Mouse (Mus musculus) bone marrow, adult 2 months (tissue): ENCODE data around the gene Plekhg3. TPM values are rescaled to one million over a fixed set of nuclear protein-coding genes. Genes with fewer than 3 reads are reported as not detected.

ENCODE experiments used
- H3K27ac ChIP-seq: fragments of 200-500 bp; 2 replicates; pipeline ENCODE4 v1.5.1; 2012; ENCODE audit warnings: low read depth, mild to moderate bottlenecking, control low read depth, inconsistent platforms, low read length; ENCODE audit not compliant: control insufficient read depth, poor library complexity, insufficient read depth
- H3K4me1 ChIP-seq: fragments of 200-500 bp; 2 replicates; pipeline ENCODE4 v1.6.1; 2011; ENCODE audit warnings: low read length; ENCODE audit not compliant: control insufficient read depth, insufficient read depth
- H3K4me3 ChIP-seq: fragments of 200-500 bp; replicated peaks from 2 replicates; pipeline ENCODE3; 2011; ENCODE audit warnings: mild to moderate bottlenecking, low read depth, low read length, control low read depth; ENCODE audit not compliant: control insufficient read depth
- CTCF ChIP-seq: fragments of 200-500 bp; IDR thresholded peaks from 2 replicates; pipeline ENCODE4 v1.5.1; 2011; ENCODE audit warnings: low read length, control low read depth; ENCODE audit not compliant: control insufficient read depth, insufficient read depth
- POLR2A ChIP-seq: fragments of 200-500 bp; IDR thresholded peaks from 2 replicates; pipeline ENCODE4 v1.6.1; 2011; ENCODE audit warnings: low read depth, mild to moderate bottlenecking, control low read depth, low read length, borderline replicate concordance; ENCODE audit not compliant: control insufficient read depth
- WGBS: fragments of 180-500 bp; shearing (Covaris S2); methylation state at CpG from one replicate; pipeline ENCODE4 v1.1.7; 2018; 5-methylcytosine and 5-hydroxymethylcytosine counted together
- polyA plus RNA-seq: library from polyadenylated mRNA; stranded (reverse); fragments of >200 nt; gene quantifications from 2 replicates; pipeline ENCODE4 v1.2.4, GENCODE M21; 2011; ENCODE audit warnings: low replicate concordance; ENCODE audit not compliant: missing spikeins, insufficient read depth, insufficient read length

Gene Plekhg3
- polyA plus RNA-seq, 1 experiment, result 24.0 TPM

DNA sequence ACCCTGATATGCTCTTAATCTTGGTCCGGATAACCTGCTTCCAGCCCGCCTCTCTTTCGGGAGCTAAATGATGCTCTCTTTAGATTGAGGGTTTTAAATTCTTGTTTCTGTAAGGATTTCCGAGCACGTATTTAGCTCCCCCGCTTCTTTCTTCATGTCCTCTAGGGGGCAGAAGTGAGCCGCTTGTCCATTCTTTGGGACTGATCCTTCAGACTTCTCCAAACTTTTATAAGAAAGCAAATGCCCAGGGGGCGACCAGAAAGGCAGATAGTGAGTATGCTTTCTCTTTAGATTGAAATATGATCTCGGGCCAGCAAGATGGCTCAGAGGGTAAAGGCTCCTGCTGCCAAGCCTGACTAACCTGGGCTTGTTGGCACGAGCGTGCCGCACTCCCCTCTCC is 34.4 kb upstream of the Plekhg3 start:
- 25% methylated on average over 12 of the region's 12 CpGs for WGBS
- Histone ChIP-seq H3K4me1 (no peaks in the 10 kb centered on the region; the same call in 1 of the 2 replicates), H3K4me3 (no peak overlapping the region), H3K27ac (no peak overlapping the region)
- TF ChIP-seq CTCF (peak; percentile 36), POLR2A (no peak)

DNA sequence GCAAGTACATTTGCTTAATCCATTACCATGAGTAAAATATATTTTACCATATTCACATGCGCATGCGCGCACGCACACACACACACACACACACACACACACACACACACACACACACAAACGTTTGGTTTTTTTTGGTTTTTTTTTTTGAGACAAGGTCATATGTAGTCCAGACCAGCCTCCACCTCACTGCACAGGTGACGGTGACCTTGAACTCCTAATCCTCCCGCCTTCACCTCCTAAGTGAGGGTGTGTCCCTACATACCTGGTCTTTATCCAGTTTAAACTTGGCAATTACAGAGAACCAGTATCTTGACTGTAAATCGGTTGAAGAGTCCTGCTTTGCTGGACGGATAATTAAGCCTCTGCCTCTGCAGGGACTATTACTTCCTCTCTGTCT is 31.4 kb upstream of the Plekhg3 start:
- Histone ChIP-seq H3K27ac (no peak overlapping the region), H3K4me1 (no peaks in the 10 kb centered on the region; the same call in 1 of the 2 replicates), H3K4me3 (no peak overlapping the region)
- no peak for TF ChIP-seq CTCF
- TF ChIP-seq POLR2A, result no peak
- WGBS, result 64% methylated on average over 9 of the region's 9 CpGs

DNA sequence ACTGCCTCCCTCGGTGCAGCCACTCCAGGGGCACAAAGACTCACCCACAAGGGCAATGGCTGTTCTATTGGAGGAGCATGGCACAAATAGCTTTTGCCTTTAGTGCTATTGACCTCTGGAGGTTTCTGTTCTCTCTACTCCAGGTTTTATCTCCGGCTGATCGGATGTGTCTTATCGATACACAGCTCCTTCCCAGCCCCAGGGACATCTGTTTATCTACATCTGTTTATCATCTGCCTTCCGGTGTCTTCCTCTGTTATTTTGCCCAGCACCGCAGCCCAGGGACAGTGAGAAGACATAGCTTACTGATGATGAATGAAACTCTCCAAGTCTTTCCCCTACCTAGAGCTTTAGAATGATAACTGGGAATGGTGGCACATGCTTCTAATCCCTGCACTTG is 30.6 kb upstream of the Plekhg3 start:
- Histone ChIP-seq H3K4me3 (no peak overlapping the region), H3K27ac (no peak overlapping the region), H3K4me1 (no peaks in the 10 kb centered on the region; the same call in 1 of the 2 replicates)
- 69% methylated on average over 6 of the region's 6 CpGs for WGBS
- TF ChIP-seq CTCF (no peak), POLR2A (no peak)

DNA sequence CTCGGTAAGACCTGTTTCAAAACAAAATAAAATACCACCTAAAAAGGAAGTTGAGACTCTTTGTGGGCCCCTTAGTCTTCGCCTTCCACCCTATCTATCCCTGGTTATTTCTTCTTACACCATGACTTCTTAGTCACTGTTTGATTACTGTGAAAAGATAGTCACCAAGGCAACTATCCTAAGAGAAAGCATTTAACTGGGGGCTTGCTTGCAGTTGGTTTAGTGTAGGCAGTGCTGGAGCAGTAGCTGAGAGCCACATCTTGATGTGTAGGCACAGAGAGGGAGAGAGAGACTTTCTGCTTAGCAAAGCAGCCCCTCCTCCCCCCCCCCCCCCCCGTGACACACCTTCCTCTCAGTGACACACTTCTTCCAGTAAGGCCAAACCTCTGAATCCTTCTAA is 29.8 kb upstream of the Plekhg3 start:
- TF ChIP-seq POLR2A (no peak), CTCF (no peak)
- WGBS, result 15% methylated on average over 3 of the region's 3 CpGs
- no peaks in the 10 kb centered on the region; the same call in 1 of the 2 replicates for H3K4me1 ChIP-seq
- no peak overlapping the region for H3K27ac ChIP-seq
- no peak overlapping the region for H3K4me3 ChIP-seq

DNA sequence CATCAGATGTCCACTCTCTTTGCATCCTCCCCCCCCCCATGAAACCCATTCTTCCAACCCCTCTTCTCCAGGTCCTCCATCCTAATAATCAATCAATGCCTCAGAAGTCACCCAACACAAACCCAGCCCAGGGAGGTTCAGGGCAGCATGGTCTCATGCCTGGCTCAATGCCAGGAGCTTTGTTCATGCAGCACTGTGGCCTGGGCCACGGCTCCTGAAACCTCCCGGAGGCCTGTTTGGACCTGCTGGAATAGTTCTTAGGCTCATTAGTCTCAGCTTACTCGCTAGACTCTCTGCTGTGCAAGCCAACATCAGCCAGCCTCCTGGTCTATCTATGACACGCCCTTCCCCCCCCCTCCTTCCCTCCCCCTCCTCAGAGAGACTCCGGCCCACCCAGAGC is 27.7 kb upstream of the Plekhg3 start:
- Histone ChIP-seq H3K27ac (no peak overlapping the region), H3K4me1 (no peaks in the 10 kb centered on the region; the same call in 1 of the 2 replicates), H3K4me3 (no peak overlapping the region)
- WGBS, result 87% methylated on average over 5 of the region's 5 CpGs
- no peak for TF ChIP-seq POLR2A
- no peak for TF ChIP-seq CTCF

DNA sequence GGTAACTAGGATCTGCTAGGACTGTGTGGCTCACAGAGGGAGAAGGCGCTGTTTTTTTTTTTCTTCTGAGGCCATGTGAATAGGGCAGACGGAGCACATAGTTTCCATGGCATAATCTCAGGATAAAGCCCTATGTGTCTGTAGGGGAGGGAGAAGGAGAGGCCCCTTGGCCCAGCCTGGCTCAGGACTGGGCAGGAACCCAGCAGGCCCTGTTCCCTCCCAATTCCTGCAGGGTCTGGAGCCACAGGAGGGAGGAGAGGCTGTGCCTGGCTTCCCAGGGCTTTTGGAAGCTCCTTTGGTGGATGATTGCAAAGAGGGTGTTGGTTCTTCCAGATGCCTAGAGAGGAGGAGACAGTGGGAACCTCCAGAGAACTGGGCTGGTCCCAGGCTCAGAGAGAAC is 24.2 kb upstream of the Plekhg3 start:
- 79% methylated on average over 2 of the region's 2 CpGs for WGBS
- Histone ChIP-seq H3K27ac (no peak overlapping the region), H3K4me3 (no peak overlapping the region), H3K4me1 (no peaks in the 10 kb centered on the region)
- TF ChIP-seq CTCF (no peak), POLR2A (no peak)

DNA sequence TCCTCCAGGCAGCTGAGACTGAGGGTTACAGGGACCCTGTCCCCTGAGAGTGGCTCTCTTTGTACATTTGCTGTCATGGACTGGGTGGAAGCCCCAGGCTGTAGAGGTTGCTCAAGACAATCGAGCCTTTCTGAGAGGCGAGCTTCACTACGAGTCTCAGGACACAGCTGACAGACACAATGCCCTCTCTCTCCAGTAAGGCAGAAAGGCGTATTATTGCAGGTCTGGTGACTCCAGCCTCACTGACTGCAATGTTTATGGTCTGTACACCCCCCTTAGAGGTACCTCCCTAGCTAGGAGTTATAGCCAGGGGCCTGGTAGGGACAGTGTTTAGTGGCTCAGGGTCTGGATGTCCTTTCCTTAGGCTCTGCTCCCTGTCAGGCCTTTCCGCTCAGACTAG is 22.9 kb upstream of the Plekhg3 start:
- WGBS, result 62% methylated on average over 5 of the region's 5 CpGs
- no peak overlapping the region for H3K4me3 ChIP-seq
- no peak overlapping the region for H3K27ac ChIP-seq
- no peaks in the 10 kb centered on the region for H3K4me1 ChIP-seq
- TF ChIP-seq CTCF (no peak), POLR2A (no peak)

DNA sequence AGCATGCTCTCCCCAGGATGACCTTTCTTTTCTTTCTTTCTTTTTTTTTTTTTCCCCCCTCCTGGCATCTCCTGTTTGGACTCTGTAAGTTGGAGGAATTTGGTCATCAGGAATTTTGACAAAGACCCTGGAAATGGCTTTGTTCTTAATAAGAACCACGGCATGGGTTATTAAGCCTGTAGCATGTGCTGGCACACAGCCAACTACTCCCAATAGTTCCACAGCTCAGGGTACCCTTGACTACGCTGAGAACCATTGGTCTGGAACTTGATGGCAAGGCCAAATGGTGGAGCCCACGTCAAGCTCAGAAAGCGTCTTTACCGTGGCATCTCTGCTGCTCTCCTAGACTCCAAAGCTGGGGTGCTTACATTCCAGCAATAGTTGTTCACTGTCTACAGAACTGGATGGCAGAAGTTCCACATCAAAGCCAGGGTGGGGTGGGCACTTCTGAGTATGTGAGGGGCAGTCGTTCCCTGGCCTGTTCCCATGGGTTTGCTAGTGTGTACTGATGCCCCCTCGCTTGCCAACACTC is 21.7 kb upstream of the Plekhg3 start:
- TF ChIP-seq CTCF (no peak), POLR2A (no peak)
- Histone ChIP-seq H3K4me1 (no peaks in the 10 kb centered on the region), H3K4me3 (no peak overlapping the region), H3K27ac (no peak overlapping the region)
- 86% methylated on average over 7 of the region's 7 CpGs for WGBS

DNA sequence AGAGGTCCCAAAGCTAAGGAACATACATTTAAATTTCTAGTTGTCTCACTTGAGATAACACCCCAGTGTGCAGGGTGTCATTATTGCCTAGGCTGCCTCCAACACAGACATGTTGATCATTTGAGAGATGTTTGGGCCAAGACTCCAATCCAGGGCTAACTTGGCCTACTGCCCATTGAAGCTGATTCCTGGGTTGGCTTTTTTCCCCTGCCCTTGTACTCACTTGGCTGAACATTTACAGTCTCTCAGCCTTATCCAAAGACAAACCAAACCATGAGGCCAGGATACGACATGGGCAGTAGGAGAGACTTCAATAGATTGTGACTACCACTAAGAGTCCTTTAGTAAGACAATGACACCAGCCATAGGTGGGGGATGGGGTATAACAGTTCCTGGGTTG is 18.0 kb upstream of the Plekhg3 start:
- Histone ChIP-seq H3K27ac (no peak overlapping the region), H3K4me1 (no peaks in the 10 kb centered on the region), H3K4me3 (no peak overlapping the region)
- TF ChIP-seq CTCF, result no peak
- TF ChIP-seq POLR2A, result no peak
- WGBS, result 70% methylated on average over 1 of the region's 1 CpGs
